Mouse (Mus musculus) limb, embryonic 14.5 days (tissue): ENCODE results near the gene Snrpc. TPM values are rescaled to one million over a fixed set of nuclear protein-coding genes. Genes with fewer than 3 reads are reported as not detected.

Experiments used
- ATAC-seq: fragments of 200-750 bp; cut with Nextera tagmentation; 2 replicates; pipeline ENCODE4 v1.8.0; 2017; ENCODE audit warnings: low read depth, moderate number of reproducible peaks, moderate TSS enrichment; ENCODE audit not compliant: low FRiP score
- DNase-seq: peaks from one replicate; pipeline ENCODE4 v3.0.0-alpha.2; 2015; ENCODE audit warnings: low spot score
- H3K27ac ChIP-seq: fragments of 300-500 bp; sonication (generic); replicated peaks from 2 replicates; pipeline ENCODE4 v1.5.1; 2014; ENCODE audit warnings: low read depth, mild to moderate bottlenecking, low read length, moderate library complexity, mixed read lengths
- H3K27me3 ChIP-seq: fragments of 300-500 bp; sonication (generic); 2 replicates; pipeline ENCODE4 v1.6.1; 2014; ENCODE audit warnings: low read length, mixed read lengths; ENCODE audit not compliant: control insufficient read depth, insufficient read depth
- H3K36me3 ChIP-seq: fragments of 300-500 bp; sonication (generic); 2 replicates; pipeline ENCODE4 v1.6.1; 2014; ENCODE audit warnings: mild to moderate bottlenecking, low read length, moderate library complexity, mixed read lengths; ENCODE audit not compliant: control insufficient read depth, insufficient read depth
- H3K4me1 ChIP-seq: fragments of 300-500 bp; sonication (generic); 2 replicates; pipeline ENCODE4 v1.6.1; 2014; ENCODE audit warnings: antibody characterized with exemption, low read length, mixed read lengths; ENCODE audit not compliant: control insufficient read depth, insufficient read depth
- H3K4me2 ChIP-seq: fragments of 300-500 bp; sonication (generic); replicated peaks from 2 replicates; pipeline ENCODE4 v1.6.1; 2014; ENCODE audit warnings: low read depth, mild to moderate bottlenecking, low read length, moderate library complexity; ENCODE audit not compliant: severe bottlenecking
- H3K4me3 ChIP-seq: fragments of 300-500 bp; sonication (generic); replicated peaks from 2 replicates; pipeline ENCODE4 v1.5.1; 2014; ENCODE audit warnings: low read length
- H3K9ac ChIP-seq: fragments of 300-500 bp; sonication (generic); 2 replicates; pipeline ENCODE4 v1.6.1; 2014; ENCODE audit warnings: mild to moderate bottlenecking, low read depth, low read length, moderate library complexity; ENCODE audit not compliant: severe bottlenecking
- H3K9me3 ChIP-seq: fragments of 300-500 bp; sonication (generic); 2 replicates; pipeline ENCODE4 v1.6.1; 2016; ENCODE audit warnings: low read length; ENCODE audit not compliant: control insufficient read depth
- POLR2A ChIP-seq: fragments of 200-500 bp; IDR thresholded peaks from 2 replicates; pipeline ENCODE4 v1.8.0; 2012; ENCODE audit warnings: inconsistent platforms, mild to moderate bottlenecking, moderate library complexity, borderline replicate concordance; ENCODE audit not compliant: insufficient read depth, insufficient read length; ENCODE audit errors: extremely low read depth
- whole genome bisulfite sequencing: fragments of 180-500 bp; shearing (Covaris S2); extraction: QIAGEN DNeasy Blood & Tissue Kit; methylation state at CpG from one replicate; pipeline ENCODE4 v1.1.7; 2014; 5-methylcytosine and 5-hydroxymethylcytosine counted together
- polyA plus RNA-seq, 2 experiments: library from polyadenylated mRNA; depleted of rRNA in 1 of 2; stranded (reverse) in 1 of 2; unstranded in 1 of 2; fragments of >200 nt; fragmentation: Nextera tagmentation in 1 of 2; extraction: Ambion mirVana in 1 of 2; gene quantifications; 2 replicates each; pipeline versions ENCODE4 v1.2.1 to v1.2.3; 2012 to 2014

Snrpc gene
- polyA plus RNA-seq, 2 experiments: 228 to 286 TPM

- DNase-seq (no peak), ATAC-seq (no peak)
- 63% methylated on average over 4 of the region's 4 CpGs for whole genome bisulfite sequencing
- Histone ChIP-seq H3K4me1 (peaks cover 23% of the 10 kb centered on the region), H3K27me3 (no peaks in the 10 kb centered on the region), H3K36me3 (peaks cover 26% of the 10 kb centered on the region; the same call in 1 of the 2 replicates), H3K9ac (no peak overlapping the region), H3K9me3 (no peaks in the 10 kb centered on the region), H3K4me3 (no peak overlapping the region), H3K27ac (no peak overlapping the region), H3K4me2 (no peak overlapping the region)
- no peak for TF ChIP-seq POLR2A
Observed at GRCm38 (mm10) chr17:27792516-27792915, 45.4 kb upstream of the Snrpc start.

GRCm38 (mm10) chr17:27793144-27793543 lies 44.8 kb upstream of the Snrpc start:
- no peak for DNase-seq
- 85% methylated on average over 6 of the region's 6 CpGs for WGBS
- H3K36me3 ChIP-seq: peaks cover 26% of the 10 kb centered on the region; the same call in 1 of the 2 replicates
- no peaks in the 10 kb centered on the region for H3K9me3 ChIP-seq
- no peak overlapping the region for H3K9ac ChIP-seq
- peaks cover 30% of the 10 kb centered on the region for H3K4me1 ChIP-seq
- ATAC-seq: no peak
- no peaks in the 10 kb centered on the region for H3K27me3 ChIP-seq
- H3K4me3 ChIP-seq: no peak overlapping the region
- no peak overlapping the region for H3K27ac ChIP-seq
- no peak for TF ChIP-seq POLR2A
- H3K4me2 ChIP-seq: no peak overlapping the region

GRCm38 (mm10) chr17:27796780-27797179 lies 41.2 kb upstream of the Snrpc start:
- DNase-seq: peak; percentile 88
- H3K4me1 ChIP-seq: peaks cover 51% of the 10 kb centered on the region

GRCm38 (mm10) chr17:27797341-27797872 lies 40.5 kb upstream of the Snrpc start:
- H3K4me1 ChIP-seq: peaks cover 51% of the 10 kb centered on the region
- H3K4me2 ChIP-seq: peak overlapping the region; percentile 38
- ATAC-seq (no peak), DNase-seq (no peak)
- no peaks in the 10 kb centered on the region for H3K9me3 ChIP-seq
- peak overlapping the region; percentile 13; the same call in 1 of the 2 replicates for H3K4me3 ChIP-seq
- WGBS: 8% methylated on average over 11 of the region's 11 CpGs
- H3K9ac ChIP-seq: peak overlapping the region; percentile 16; the same call in 1 of the 2 replicates
- 0 out of 2 replicates have a peak, but pooled peaks cover 6% of the 10 kb centered on the region for H3K36me3 ChIP-seq
- no peaks in the 10 kb centered on the region for H3K27me3 ChIP-seq
- no peak for TF ChIP-seq POLR2A
- peak overlapping the region; percentile 76 for H3K27ac ChIP-seq

More at GRCm38 (mm10) chr17:27796780-27797179, 41.2 kb upstream of the Snrpc start:
- peak overlapping the region; percentile 16; the same call in 1 of the 2 replicates for H3K9ac ChIP-seq
- WGBS: 21% methylated on average over 6 of the region's 6 CpGs
- peak overlapping the region; percentile 76 for H3K27ac ChIP-seq
- peak overlapping the region; percentile 13; the same call in 1 of the 2 replicates for H3K4me3 ChIP-seq
- H3K4me2 ChIP-seq: peak overlapping the region; percentile 38
- no peak for TF ChIP-seq POLR2A
- H3K9me3 ChIP-seq: no peaks in the 10 kb centered on the region
- H3K27me3 ChIP-seq: no peaks in the 10 kb centered on the region
- 0 out of 2 replicates have a peak, but pooled peaks cover 6% of the 10 kb centered on the region for H3K36me3 ChIP-seq
- ATAC-seq: peak; percentile 84

GRCm38 (mm10) chr17:27799771-27800584 lies 38.0 kb upstream of the Snrpc start:
- peak overlapping the region; percentile 32 for H3K4me2 ChIP-seq
- no peaks in the 10 kb centered on the region for H3K27me3 ChIP-seq
- no peaks in the 10 kb centered on the region for H3K9me3 ChIP-seq
- H3K4me3 ChIP-seq: no peak overlapping the region
- ATAC-seq (peak; percentile 87), DNase-seq (peak; percentile 79)
- 6% methylated on average over 16 of the region's 16 CpGs for WGBS
- H3K36me3 ChIP-seq: no peaks in the 10 kb centered on the region
- peak overlapping the region; percentile 43 for H3K9ac ChIP-seq
- H3K27ac ChIP-seq: peak overlapping the region; percentile 92
- H3K4me1 ChIP-seq: peaks cover 51% of the 10 kb centered on the region
- TF ChIP-seq POLR2A: no peak
